Mouse (Mus musculus) right cerebral cortex, postnatal 10 days (tissue): ENCODE measurements around the gene Olfr665.
"Not testable (repeated sequence)": the region's sequence is repeated elsewhere in the genome, so short reads cannot be mapped to it uniquely, and the experiment has no call there.

Source experiments
- DNase-seq, 2 experiments: peaks; one replicate each; pipeline ENCODE4 v3.0.0; 2021; ENCODE audit warnings: low spot score in 2 of 2

The Olfr665 gene

GRCm38 (mm10) chr7:104877731-104878130 is at the start of gene Olfr665:
Gene Olfr665, plus strand, starts transcription at chr7:104878031.
- DNase-seq: no peak

GRCm38 (mm10) chr7:104842503-104842902 is 35.3 kb upstream of the Olfr665 start, which contains the start of gene Usp17lb:
Gene Usp17lb, minus strand, starts transcription at chr7:104842603.
- no peak for DNase-seq

GRCm38 (mm10) chr7:104843731-104844287 is 34.0 kb upstream of the Olfr665 start:
- no peak for DNase-seq

- DNase-seq: not testable (repeated sequence)
Measured at GRCm38 (mm10) chr7:104851546-104851945, 26.3 kb upstream of the Olfr665 start.

GRCm38 (mm10) chr7:104855248-104855750 is 22.5 kb upstream of the Olfr665 start:
- DNase-seq: no peak

- not testable (repeated sequence) for DNase-seq
Measured at GRCm38 (mm10) chr7:104856709-104857108, 21.1 kb upstream of the Olfr665 start, which contains the start of gene Usp17la. Gene Usp17la, plus strand, starts transcription at chr7:104857009.

- no peak for DNase-seq
Measured at GRCm38 (mm10) chr7:104857683-104858082, 20.1 kb upstream of the Olfr665 start.

GRCm38 (mm10) chr7:104861381-104861780 is 16.4 kb upstream of the Olfr665 start:
- DNase-seq: no peak

- DNase-seq: no peak
Measured at GRCm38 (mm10) chr7:104895852-104896251, 18.0 kb downstream of the Olfr665 start, which contains the start of gene Olfr666. Gene Olfr666, minus strand, starts transcription at chr7:104895952.

- DNase-seq: no peak
Measured at GRCm38 (mm10) chr7:104921382-104921781, 43.6 kb downstream of the Olfr665 start, which contains the start of gene Olfr667. Gene Olfr667, minus strand, starts transcription at chr7:104921482.

GRCm38 (mm10) chr7:104927957-104928356 is 50.1 kb downstream of the Olfr665 start, which contains the start of gene Olfr668:
Gene Olfr668, minus strand, starts transcription at chr7:104928057.
- no peak for DNase-seq
